Mouse (Mus musculus) left cerebral cortex, postnatal 14 days (tissue): ENCODE results near the gene Plekhh1. TPM values are rescaled to one million over a fixed set of nuclear protein-coding genes. Genes with fewer than 3 reads are reported as not detected.
A peak's percentile ranks its signal among the peaks of the same experiment; 100 is the strongest.

Source experiments
- DNase-seq, 2 experiments: peaks; one replicate each; pipeline ENCODE4 v3.0.0; 2021 to 2022; ENCODE audit warnings: low spot score in 2 of 2, mixed read lengths in 1 of 2
- intact Hi-C: fragments of 180-260 bp; cut with DNase I; formaldehyde crosslinking; loops from one replicate; pipeline ENCODE4 v1.15.1; 2025
- total RNA-seq, 2 experiments: library from RNA; stranded (reverse); gene quantifications; 2 replicates each; pipeline ENCODE4 v1.2.3; 2021

Plekhh1 gene
- total RNA-seq, 2 experiments from 2014 or later, result 4.7 to 7.0 TPM

DNA sequence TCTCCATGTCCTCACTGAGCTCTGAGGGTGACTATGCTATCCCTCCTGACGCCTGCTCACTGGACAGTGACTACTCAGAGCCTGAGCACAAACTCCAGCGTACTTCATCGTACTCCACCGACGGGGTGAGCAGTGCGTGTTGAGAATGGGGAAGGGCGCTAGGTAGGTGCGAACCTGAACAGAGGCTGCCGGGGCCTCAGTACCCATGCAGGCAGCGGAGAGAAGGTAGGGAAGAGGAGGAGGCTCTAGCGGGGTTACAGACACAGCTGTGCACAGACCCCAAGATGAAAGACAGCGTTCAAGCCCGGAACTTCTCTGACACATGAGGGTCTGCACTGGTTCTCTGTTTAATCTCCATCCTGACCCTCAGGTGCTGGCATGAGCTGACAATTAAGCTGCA is 35.5 kb downstream of the Plekhh1 start:
- intact Hi-C loops, result no loop called here

DNA sequence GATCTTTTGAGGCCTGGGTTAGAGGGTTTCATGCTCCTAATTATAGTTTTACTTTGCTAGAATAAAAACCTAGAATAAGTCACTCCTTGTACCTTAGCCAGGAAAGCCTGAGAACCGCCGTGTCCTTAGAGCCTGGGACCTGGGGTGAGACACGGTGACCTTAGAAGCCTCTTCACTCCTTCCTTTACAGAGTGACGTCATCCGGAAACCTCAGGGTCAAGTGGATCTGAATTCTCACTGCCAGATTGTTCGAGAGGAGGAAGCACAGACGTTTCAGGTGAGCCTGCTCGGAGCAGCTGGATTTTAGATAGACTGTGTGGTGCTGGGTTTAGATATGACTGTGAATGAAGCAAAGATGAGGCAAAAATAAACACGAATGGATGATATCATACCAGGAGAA is 37.5 kb downstream of the Plekhh1 start:
- intact Hi-C loops, result no loop called here
- no peak for DNase-seq

More for the DNA sequence above, 35.5 kb downstream of the Plekhh1 start:
- no peak for DNase-seq

DNA sequence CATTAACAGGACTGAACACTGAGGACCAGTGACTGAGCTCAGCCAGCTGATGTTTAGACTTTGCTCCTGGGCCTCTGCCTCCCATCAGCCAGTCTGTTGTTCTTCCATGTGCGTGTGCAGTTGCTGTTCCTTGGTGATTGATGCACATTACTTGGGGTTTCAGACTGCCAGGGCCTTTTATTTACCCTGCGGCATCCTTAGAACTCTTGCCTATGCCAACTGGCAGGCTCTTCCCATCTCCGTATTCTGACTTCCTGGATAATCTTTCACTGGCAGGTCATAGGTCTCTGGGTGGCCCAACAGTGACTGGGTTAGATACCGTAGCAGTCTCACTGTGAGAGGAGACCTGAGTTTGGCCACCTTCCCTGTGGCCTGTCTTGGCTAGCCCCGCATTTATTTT is 38.6 kb downstream of the Plekhh1 start:
- DNase-seq, result no peak
- intact Hi-C loops, result no loop called here

DNA sequence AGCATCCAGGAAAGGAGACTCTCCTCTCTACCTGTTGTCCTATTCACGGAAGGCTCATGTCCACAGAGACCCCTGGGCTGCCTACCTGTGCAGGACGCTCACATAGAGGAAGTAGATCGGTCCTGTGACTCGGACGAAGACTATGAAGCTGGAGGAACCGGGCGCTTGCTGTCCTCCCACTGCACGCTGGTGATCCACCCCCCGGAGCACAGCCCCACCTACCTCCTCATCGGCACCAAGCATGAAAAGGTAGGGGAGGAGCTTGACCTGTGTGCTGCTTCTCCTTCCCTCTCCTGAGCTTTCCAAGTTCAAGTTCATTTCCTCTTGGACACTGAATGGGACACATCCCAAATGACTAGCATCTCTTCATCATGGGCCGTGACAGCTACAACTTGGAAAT is 39.3 kb downstream of the Plekhh1 start:
- intact Hi-C loops, result no loop called here
- no peak for DNase-seq

DNA sequence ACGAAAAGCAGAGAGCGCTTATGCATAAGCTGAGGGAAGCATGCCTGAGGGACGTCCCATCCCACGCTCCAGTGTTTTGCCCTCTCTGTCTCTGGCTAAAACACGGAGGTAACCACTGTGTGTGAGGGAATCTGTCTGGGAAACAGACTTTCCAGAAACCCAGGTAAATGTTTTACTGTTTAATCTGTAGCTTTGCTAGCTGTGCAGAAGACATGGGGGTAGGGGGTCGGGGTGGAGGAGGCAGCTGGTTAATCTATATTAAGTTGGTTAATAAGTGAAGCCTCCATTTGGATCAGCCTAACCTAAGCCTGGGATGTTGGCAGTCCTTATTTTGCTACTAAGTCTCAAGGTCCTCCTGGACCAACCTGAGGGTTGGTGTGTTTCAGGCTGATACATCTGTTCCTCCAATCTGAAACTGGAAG is 40.2 kb downstream of the Plekhh1 start:
- no peak for DNase-seq
- intact Hi-C loops, result no loop called here

DNA sequence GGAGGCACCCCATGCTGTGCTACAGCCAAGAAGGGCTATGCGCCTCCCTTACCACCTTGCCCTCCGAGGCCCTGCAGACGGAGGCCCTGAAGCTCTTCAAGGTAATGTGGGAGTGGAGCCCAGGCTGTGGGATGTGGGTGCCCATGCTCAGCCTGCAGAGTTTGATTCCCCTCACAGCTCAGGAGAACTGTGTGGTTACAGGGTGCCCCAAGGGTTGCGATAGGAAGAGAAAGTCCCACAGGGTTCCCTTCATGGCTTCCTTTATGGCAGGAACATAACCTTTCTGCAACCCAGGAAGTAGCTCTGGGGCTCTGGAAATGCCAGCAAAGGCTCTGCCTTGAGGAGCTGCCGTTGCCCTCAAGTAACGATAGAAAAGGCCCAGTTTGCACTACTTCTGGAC is 41.0 kb downstream of the Plekhh1 start:
- intact Hi-C loops, result no loop called here
- no peak for DNase-seq

DNA sequence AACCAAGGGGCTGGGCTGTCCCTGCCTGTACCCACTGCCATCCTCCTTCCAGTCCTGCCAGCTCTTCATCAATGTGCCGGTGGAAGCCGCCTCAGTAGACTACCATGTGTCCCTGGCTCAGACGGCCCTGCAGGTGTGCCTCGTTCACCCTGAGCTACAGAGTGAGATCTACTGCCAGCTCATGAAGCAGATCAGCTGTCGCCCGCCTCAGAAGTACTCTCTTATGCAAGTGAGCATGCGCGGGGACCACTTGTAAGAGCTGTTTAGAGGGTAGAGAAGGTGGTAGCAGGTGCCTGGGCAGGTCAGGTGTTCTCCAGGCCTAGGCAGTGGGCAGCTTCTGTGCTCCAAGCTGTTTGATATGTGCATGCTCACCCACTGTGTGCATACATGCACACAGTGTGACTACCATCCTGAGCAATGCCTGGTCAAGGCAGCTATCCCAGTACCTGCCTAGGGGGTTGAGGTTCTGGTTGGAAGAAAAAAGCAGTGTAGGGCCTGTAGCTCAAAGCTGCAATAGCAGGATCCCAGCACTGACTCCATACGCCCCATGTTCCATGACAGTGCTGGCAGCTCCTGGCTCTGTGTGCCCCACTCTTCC is 41.9 kb downstream of the Plekhh1 start:
- DNase-seq, result no peak
- intact Hi-C loops, result no loop called here

DNA sequence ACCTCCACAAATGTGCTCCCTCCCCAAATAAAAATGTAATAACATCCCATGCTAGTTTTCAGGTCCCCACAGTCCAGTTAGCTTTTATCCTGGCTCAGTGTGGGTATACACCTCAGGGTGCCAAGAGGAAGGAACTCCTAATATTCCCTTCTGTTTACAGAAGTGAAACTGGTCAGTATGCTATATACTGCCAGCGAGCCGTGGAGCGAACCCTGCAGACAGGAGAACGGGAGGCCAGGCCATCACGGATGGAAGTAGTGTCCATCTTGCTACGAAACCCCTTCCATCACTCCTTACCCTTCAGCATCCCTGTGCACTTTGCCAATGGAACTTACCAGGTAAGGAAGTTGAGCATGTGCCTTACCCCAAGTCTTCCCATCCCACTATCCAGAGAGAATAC is 43.6 kb downstream of the Plekhh1 start:
- intact Hi-C loops, result no loop called here
- no peak for DNase-seq

DNA sequence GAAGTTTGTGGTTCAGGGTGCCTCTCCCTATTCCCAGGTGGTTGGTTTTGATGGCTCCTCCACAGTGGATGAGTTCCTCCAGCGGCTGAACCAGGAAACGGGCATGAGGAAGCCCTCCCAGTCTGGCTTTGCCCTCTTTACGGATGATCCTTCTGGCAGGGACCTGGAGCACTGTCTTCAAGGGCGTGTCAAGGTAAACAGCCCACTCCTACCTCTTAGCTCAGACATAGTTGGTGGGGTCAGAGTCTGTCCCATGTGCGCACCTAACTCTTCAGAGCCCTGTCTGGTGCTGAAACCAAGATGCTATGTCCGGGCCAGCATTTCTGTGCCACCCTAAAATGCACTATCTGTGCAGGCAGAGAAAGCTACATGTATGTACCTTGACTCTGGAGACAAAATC is 44.4 kb downstream of the Plekhh1 start:
- no peak for DNase-seq
- intact Hi-C loops, result no loop called here

DNA sequence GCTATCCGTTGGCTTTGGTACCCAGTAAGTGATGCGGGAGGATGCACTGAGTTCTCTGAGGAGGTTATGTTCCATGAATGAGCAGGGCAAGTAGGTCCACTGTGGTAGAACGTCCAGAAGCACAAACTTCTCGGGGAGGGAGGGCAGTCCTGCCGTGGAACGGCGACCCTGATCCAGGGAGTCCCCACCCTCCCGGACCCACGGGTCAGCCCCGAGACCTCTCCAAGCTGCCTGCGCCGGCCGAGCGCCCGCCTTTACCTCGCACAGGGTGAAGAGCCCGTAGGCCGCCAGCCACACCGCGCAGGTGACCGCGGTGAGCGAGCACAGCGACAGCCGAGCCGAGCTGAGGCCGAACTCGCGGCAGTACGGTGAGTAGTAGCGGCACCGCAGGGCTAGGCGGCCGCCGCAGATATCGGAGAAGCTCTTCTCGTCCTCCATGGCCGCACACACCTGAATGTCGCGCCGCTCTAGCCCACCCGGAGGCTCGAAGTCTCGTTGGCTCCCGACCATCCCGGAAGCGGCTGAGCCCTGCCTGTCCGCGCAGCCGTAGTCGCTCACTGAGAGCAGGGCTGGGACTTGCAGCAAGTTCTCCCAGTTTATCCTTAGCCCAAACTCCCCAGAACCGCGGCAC is 60.3 kb downstream of the Plekhh1 start, which contains the start of gene Pigh:
Gene Pigh (minus strand): TSS at position 470 of the 631 bp plus-strand sequence.
- intact Hi-C loops, result loop anchor here (2.0 kb wide), 1 partner anchor 170 kb away; no protein-coding TSS in a partner anchor
- peak; percentile 85 to 88 for DNase-seq

DNA sequence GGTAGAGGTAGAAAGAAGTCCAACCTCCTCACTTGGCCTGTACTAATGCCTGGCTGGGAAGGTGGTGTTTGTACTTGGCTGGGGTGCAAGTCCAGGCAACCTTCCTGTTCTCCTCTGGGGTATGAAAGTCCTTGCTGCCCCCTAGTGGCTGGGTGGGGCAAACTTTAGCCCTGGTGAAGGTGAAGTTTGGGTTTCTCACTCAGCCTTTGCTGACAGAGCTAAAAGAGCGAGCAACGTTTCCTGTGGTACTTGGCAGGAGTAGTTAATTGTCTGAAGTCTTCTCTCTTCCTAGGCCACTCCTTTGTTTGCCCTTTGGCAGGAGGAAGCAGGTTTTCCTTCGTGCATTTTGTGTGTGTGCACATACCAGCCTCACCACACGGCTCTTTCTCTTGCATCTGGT is 63.6 kb downstream of the Plekhh1 start:
- DNase-seq, result peak in 1 of 2 experiments; percentile 56
- intact Hi-C loops, result no loop called here

DNA sequence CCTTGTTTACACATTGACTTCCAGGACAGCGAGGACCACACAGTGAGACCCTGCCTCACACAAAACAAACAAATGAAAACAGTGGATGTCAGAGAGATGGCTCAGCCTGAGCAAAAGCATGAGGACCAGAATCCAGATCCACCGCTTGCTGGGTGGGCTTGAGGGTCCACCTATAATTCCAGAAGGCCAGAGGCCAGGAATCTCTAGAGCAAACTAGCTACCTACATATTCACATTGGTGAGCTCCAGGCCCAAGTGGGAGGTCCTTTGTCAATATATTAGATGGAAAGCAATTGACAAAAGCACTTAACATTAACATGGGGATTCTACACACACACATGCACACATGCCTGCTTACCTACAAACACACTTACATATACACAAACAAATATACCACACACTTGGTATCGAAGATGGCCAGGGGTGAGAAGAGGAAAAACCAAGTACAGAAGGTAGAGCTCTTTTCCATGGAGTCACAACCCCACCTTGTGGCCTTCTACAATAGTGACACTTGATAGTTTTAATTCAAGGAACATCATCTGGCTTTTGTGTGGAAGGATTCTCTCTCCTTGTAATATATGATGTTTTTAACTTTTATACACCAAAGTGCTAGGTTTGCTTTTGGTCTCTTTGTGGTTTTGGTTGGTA is 68.3 kb downstream of the Plekhh1 start:
- DNase-seq, result peak; percentile 52 to 56
- intact Hi-C loops, result loop anchor here (2.0 kb wide), 2 partner anchors 74 to 178 kb away; no protein-coding TSS in a partner anchor

DNA sequence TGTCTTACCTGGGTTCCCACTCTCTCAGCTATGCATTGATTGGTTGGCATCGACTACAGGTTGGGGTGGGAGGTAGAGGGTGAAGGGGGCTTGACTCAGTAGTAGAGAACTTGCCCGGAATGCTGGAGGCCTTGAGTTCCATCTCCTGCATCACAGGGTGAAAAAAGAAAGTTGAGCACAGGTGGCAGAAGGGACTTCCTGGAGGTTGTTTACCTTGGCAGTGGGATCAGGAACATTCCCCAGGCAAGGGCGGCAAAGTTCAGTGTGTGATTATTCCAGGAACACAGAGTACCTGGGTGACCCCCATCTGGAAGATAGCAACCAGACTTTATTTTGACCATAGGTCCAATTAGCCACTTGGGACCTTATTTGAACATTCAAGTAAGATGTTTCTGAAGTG is 74.8 kb downstream of the Plekhh1 start:
- intact Hi-C loops, result no loop called here
- no peak for DNase-seq

DNA sequence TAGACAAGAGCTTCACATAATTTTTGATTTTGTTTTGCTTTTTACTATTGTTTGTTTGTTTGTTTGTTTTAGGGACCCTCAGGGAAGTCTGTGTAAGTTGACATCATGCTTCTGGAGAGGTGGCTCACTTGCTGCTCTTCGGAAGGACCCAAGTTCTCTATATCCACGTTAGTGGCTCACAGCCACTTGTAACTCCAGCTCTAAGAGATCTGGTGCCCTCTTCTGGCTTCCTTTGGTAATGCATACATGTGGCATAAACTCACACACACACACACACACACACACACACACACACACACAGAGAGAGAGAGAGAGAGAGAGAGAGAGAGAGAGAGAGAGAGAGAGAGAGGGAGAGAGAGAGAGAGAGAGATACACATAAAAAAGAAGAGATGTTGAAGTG is 75.6 kb downstream of the Plekhh1 start:
- DNase-seq, result no peak

DNA sequence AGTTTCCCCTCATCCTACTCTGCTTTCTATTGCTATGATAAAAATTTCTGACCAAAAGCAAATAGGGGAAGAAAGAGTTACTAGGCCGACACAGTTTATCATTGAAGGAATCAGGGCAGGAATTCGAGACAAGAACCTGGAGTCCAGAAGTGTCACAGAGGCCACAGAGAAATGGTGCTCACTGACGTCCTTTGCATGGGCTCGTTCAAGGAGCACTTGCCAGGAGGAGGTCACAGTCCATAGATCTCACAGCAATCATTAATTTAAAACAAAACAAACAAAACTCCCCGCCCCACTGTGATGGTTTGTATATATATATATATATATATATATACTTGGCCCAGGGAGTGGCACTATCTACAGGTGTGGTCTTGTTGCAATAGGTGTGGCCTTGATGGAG is 76.3 kb downstream of the Plekhh1 start:
- intact Hi-C loops, result no loop called here
- DNase-seq, result no peak

More for the DNA sequence above, 75.6 kb downstream of the Plekhh1 start:
- intact Hi-C loops, result no loop called here

DNA sequence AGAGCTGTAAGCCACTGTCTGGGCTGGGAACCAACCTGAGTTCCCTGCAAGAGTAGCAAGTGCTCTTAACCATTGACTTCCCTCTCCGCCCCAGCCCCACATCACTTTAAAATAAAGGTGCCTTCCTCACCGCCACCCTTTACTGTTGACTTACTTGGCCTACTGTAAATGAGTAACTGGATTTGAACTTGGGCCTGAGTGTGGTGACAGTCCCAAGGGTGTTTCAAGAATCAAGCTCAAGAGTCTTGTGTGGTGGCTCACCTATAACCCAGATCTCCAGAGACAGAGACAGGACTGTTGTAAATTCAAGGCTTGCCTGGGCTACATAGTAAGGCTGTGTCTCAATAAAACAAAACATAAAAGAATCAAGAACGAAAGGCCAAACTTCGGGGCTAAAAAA is 90.0 kb downstream of the Plekhh1 start:
- intact Hi-C loops, result no loop called here
- DNase-seq, result no peak

DNA sequence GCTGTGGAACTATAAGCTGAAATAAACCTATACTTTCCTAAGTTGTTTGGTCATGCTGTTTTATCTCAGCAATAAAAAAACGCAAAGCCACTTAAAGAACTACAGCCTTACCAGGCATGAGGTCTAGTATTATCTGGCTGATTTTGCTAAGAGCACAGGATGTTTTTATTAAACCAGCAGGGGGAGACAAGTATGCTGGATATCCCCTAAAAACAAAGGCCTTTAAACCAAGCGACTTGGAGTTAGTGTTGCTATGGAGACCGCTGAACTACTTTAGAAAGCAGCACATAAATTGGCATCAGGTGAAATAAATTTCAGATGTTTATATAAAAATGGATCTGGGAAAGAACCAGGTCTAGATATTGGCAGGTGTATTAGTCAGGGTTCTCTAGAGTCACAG is 93.9 kb downstream of the Plekhh1 start:
- intact Hi-C loops, result no loop called here
- peak; percentile 12 to 33 for DNase-seq

DNA sequence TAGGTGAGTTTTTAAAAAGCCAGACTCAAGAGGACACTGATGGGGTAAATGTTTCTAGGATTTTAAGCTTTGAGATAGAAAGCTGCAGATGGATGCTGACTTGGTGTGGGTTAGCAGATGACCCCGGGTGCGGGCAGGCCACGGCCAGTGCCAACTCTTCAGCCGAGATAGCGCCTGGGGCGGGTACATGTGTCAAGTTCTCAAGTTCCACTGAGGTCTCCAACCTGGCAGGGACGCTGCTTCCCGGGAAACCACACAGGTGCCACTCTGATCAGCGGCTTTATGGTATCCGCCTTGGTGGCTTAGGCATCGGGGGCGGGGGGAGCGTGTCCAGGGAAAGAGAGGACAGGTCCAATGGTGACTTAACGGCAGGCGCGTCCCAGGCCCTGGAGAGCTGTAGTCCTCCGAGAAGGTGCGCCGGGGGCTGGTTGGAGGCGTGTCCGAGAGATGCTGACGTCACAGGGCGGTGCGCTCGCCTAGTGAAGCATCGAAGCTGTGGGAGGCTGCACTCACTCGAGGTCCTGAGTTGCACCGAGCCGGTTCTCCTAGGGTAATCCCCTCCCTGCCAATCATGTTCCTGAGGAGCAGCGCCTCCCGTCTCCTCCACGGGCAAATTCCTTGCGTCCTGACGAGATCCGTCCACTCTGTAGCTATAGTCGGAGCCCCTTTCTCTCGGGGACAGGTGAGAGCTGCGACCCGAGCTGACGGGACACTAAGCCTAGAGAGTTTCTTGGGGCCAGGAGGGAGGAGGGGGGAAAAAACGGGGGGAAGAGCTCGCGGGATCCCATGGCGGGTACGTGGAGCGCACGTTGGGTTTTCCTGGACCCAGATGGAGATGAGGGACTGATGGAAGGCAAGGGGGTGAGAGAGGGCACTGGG is 101.6 kb downstream of the Plekhh1 start, which contains the start of gene Arg2:
Gene Arg2 (plus strand): TSS at position 479 of the 879 bp plus-strand sequence.
- DNase-seq, result peak; percentile 73 to 78
- intact Hi-C loops, result no loop called here
